Mouse (Mus musculus) E14TG2a.4 (cell line): ENCODE results near the gene Hmgcs2.

Experiments used
- H3K27me3 ChIP-seq: 2 replicates; pipeline ENCODE4 v1.6.1; 2014; ENCODE audit warnings: low read length, control low read depth; ENCODE audit not compliant: insufficient read depth
- H3K36me3 ChIP-seq: 2 replicates; pipeline ENCODE4 v1.6.1; 2014; ENCODE audit warnings: low read length, control low read depth; ENCODE audit not compliant: insufficient read depth
- H3K4me1 ChIP-seq: replicated peaks from 2 replicates; pipeline ENCODE4 v1.6.1; 2014; ENCODE audit warnings: low read depth, low read length, control low read depth
- H3K4me3 ChIP-seq: replicated peaks from 2 replicates; pipeline ENCODE4 v1.5.1; 2014; ENCODE audit warnings: mild to moderate bottlenecking, low read length
- H3K9me3 ChIP-seq: 2 replicates; pipeline ENCODE4 v1.6.1; 2014; ENCODE audit warnings: low read length, control low read depth
- CTCF ChIP-seq: conservative IDR thresholded peaks from 2 replicates; pipeline ENCODE4 v1.5.1; 2014; ENCODE audit warnings: low read length
- NANOG ChIP-seq: IDR thresholded peaks from 2 replicates; pipeline ENCODE4 v1.6.1; 2014; ENCODE audit warnings: borderline replicate concordance, low read length, mixed read lengths
- POU5F1 ChIP-seq: IDR thresholded peaks from 2 replicates; pipeline ENCODE4 v1.6.1; 2014; ENCODE audit warnings: low read length, borderline replicate concordance

Hmgcs2 gene

DNA sequence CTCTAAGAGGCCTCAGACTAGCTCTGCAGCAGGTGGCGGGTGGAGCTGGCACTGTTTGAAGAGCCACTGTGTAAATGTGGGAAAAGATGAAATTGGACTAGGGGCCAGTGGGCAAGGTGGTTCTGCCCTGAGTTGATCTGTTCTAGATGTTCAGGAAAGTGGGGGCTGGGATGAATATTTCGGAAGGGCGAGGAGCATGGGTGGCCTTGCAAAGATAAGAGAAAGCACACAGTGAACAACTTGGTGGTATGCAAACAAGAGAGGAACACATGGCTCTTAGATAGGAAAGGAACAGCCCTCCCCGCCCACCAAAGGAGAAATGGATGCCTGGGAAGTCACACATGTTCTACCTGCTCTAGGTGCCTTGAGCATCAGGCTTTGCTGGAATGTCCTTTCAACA, 18.8 kb upstream of the Hmgcs2 start:
- no peak overlapping the region for H3K4me3 ChIP-seq
- TF ChIP-seq CTCF (no peak), NANOG (no peak), POU5F1 (no peak)
- no peaks in the 10 kb centered on the region for H3K4me1 ChIP-seq
- H3K27me3 ChIP-seq: no peaks in the 10 kb centered on the region
- H3K9me3 ChIP-seq: no peaks in the 10 kb centered on the region
- H3K36me3 ChIP-seq: no peaks in the 10 kb centered on the region

GRCm38 (mm10) chr3:98262133-98262532, 18.1 kb upstream of the Hmgcs2 start:
- Histone ChIP-seq H3K4me1 (no peaks in the 10 kb centered on the region), H3K36me3 (no peaks in the 10 kb centered on the region), H3K9me3 (no peaks in the 10 kb centered on the region), H3K4me3 (no peak overlapping the region), H3K27me3 (no peaks in the 10 kb centered on the region)
- TF ChIP-seq CTCF (no peak), NANOG (no peak), POU5F1 (no peak)

GRCm38 (mm10) chr3:98267249-98267651, 13.0 kb upstream of the Hmgcs2 start:
- Histone ChIP-seq H3K36me3 (no peaks in the 10 kb centered on the region), H3K4me3 (no peak overlapping the region), H3K27me3 (no peaks in the 10 kb centered on the region), H3K4me1 (no peaks in the 10 kb centered on the region), H3K9me3 (no peaks in the 10 kb centered on the region)
- TF ChIP-seq CTCF (no peak), NANOG (no peak), POU5F1 (no peak)

DNA sequence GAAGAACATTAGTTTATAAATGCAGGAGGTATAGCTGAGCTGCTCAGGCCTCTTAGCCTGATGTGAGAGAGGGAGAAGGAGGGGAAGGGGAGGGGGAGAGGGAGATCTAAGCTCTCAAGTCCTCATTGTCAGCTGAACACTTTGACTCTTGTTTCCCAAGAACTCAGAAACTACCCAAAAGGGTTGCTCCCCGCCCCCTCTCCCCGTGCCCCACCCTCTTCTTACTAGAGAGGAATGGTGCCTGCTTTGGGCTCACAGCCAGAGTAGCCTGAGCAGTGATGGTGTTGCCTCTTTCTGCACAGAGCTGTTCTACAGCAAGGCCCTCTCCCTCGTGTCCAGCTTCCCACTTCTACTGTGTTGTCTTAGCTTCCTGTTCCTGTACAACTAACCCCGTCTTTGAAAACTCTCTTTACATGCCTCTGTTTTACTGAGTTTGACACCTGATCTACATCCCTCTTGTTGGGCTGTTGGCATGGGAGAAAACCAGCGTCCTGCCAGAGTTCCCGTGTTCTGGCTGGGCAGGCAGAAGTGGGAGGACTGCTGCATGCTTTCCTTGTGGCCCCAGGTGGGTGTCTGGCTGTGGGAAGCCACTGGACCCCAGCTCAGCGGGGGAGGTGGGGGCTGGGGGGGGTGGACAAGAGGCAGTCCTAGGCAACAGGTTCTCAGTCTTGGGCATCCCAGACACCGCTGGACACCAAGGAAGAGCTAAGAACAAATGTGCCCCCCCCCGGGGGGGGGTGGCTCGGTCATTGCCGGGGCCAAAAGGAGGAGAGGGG, 6.4 kb upstream of the Hmgcs2 start:
- no peaks in the 10 kb centered on the region for H3K27me3 ChIP-seq
- TF ChIP-seq POU5F1 (no peak), CTCF (no peak), NANOG (no peak)
- no peak overlapping the region for H3K4me3 ChIP-seq
- peaks cover 24% of the 10 kb centered on the region for H3K4me1 ChIP-seq
- H3K36me3 ChIP-seq: no peaks in the 10 kb centered on the region
- H3K9me3 ChIP-seq: no peaks in the 10 kb centered on the region

DNA sequence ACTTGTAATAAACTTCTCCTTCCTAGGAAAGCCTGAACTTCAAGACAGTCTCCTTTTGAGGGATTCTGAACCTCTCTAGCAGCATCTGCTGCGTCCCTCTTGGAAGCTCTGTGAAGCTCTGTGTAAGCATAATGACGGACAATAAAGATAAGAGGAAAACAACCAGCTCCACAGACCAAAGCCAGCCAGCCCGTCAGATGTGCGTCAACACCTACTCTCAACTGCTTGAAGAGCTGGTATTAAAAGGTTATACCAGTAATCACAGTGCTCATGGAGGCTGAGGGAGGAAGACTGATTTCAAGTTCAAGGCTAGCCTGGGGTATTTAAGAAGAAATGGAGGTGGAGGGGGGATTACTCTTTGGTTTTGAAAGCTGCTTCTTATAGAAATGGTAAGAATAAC, 553 bp upstream of the Hmgcs2 start:
- H3K4me1 ChIP-seq: peaks cover 17% of the 10 kb centered on the region
- no peak overlapping the region for H3K4me3 ChIP-seq
- H3K36me3 ChIP-seq: no peaks in the 10 kb centered on the region
- H3K9me3 ChIP-seq: no peaks in the 10 kb centered on the region
- TF ChIP-seq CTCF (no peak), NANOG (no peak), POU5F1 (no peak)
- H3K27me3 ChIP-seq: no peaks in the 10 kb centered on the region; the same call in 1 of the 2 replicates

DNA sequence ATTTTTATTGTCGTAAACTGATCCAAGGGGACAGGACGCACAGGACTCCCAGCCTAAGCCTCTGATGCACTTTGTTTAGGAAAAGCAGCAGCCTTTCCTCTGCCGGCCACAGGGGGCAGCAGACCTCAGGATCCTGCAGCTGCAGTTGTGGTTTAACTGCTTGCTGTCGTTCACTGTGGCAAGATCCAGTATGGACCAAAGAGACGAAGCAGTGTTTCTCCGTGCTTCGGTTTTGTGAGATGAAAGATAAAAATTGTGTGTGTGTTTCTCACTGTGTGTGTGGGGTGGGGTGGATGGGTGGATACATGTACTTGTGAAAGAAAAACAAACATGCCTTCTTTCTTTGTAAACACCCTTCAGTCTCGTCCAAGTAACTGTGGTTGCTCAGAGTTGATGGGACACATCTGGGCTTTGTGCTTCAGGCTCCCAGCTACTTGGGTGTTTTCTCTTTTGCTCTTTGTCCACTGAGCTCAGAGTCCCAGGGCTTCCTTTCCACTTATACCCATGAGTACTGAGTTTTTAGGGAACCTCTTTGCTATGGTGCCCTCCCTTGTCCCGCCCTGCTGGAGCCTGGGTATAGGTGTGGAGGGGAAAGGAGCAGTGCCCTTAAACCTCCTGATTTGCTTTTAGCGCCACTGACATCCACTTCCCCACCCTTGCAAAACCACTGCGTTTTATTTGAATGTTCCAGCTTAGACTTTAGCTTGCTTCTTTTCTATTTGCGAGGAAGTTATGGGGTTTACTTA, 871 bp downstream of the Hmgcs2 start:
- no peaks in the 10 kb centered on the region for H3K9me3 ChIP-seq
- H3K4me3 ChIP-seq: no peak overlapping the region
- TF ChIP-seq POU5F1 (no peak), CTCF (peak; percentile 89)
- peaks cover 15% of the 10 kb centered on the region for H3K4me1 ChIP-seq
- peaks cover 4% of the 10 kb centered on the region; the same call in 1 of the 2 replicates for H3K27me3 ChIP-seq
- no peaks in the 10 kb centered on the region for H3K36me3 ChIP-seq

DNA sequence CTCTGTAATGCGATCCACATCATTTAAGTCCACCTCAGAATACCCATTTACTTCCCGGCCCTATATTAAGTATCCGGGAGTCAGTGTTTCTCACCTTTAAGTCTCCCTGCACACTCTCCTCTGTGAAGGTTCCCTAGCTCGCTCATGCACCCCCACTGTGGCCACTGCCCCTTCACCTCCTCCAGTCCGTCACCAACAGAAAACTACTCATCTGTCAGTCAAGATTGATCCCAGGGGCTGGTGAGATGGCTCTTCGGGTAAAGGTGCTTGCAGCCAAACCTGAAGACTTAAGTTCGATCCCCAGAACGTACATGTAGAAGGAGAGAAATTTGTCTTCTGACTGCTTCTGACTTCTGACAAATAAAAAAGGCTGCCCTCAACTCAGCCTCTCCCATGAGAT, 2.2 kb downstream of the Hmgcs2 start:
- no peaks in the 10 kb centered on the region for H3K9me3 ChIP-seq
- peaks cover 9% of the 10 kb centered on the region for H3K4me1 ChIP-seq
- H3K4me3 ChIP-seq: no peak overlapping the region
- TF ChIP-seq POU5F1 (no peak), CTCF (no peak)
- H3K27me3 ChIP-seq: peaks cover 4% of the 10 kb centered on the region; the same call in 1 of the 2 replicates
- no peaks in the 10 kb centered on the region for H3K36me3 ChIP-seq

DNA sequence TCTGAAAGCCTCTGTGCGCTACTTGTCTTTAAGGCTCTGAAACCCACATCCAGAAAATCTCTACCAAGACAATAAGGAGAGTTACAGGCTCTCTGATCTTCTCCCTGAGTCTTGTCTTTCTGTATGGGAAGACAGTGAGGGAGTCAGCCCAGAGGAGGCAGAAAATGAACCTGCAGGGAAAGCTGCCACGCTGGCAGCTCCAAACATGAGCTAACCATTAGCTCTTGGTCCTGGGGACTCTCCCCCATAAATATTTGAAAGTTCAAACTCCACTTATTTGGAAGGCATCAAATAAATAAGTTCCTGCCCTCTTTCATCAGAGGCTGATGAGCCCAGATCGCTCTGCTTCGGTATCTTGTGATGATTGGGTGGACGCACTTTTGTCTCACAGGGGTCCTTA, 3.0 kb downstream of the Hmgcs2 start:
- TF ChIP-seq NANOG (no peak), POU5F1 (no peak), CTCF (no peak)
- Histone ChIP-seq H3K27me3 (peaks cover 4% of the 10 kb centered on the region; the same call in 1 of the 2 replicates), H3K9me3 (no peaks in the 10 kb centered on the region), H3K4me1 (peaks cover 7% of the 10 kb centered on the region; the same call in 1 of the 2 replicates), H3K36me3 (no peaks in the 10 kb centered on the region), H3K4me3 (no peak overlapping the region)
